Mouse (Mus musculus): Measurements from ENCODE around the gene Sec63. TPM values are rescaled to one million over a fixed set of nuclear protein-coding genes. Genes with fewer than 3 reads are reported as not detected.

Sec63 gene
- polyA plus RNA-seq, 1 experiment from 2014 or later, result 94.1 TPM

- no peak for TF ChIP-seq CTCF (IDR thresholded peaks at IDR 0.05)
- POLR2A ChIA-PET, result no interaction called here
- CTCF ChIA-PET, result no interaction called here
- in situ Hi-C loops (cut with MboI; ENCODE audit: low pct_unique_long_range_greater_than_20kb), result no loop called here
- H3K27me3 ChIP-seq, result peaks cover 9% of the 10 kb centered on the region
- no peak for ATAC-seq
- DNase-seq (ENCODE audit: low read depth, low spot score), result no peak
Observed at GRCm38 (mm10) chr10:42879682-42880081, 118.4 kb downstream of the Sec63 start.

Other genes starting within 250 kb of the Sec63 start
- gene Nr2e1, start 177.9 kb upstream of the Sec63 start, polyA plus RNA-seq (2021), result not detected
- gene Ostm1, start 177.7 kb upstream of the Sec63 start, polyA plus RNA-seq (2021), result 41.5 TPM
- 0.03 TPM for gene Scml4, start 98.9 kb downstream of the Sec63 start, polyA plus RNA-seq (2021)

All from Patski (cell line).